Mouse (Mus musculus) brain, embryonic 14.5 days (tissue): ENCODE measurements around the gene Dcaf12. TPM values are rescaled to one million over a fixed set of nuclear protein-coding genes. Genes with fewer than 3 reads are reported as not detected.

Source experiments
- DNase-seq: peaks from one replicate; pipeline ENCODE4 v3.0.0-alpha.2; 2011; ENCODE audit warnings: low read depth
- CTCF ChIP-seq: fragments of 200-500 bp; IDR thresholded peaks from 2 replicates; pipeline ENCODE4 v1.5.1; 2012; ENCODE audit warnings: inconsistent platforms, mild to moderate bottlenecking, moderate library complexity, borderline replicate concordance; ENCODE audit not compliant: insufficient read depth, insufficient read length; ENCODE audit errors: extremely low read depth
- POLR2A ChIP-seq: fragments of 200-500 bp; IDR thresholded peaks from 2 replicates; pipeline ENCODE4 v1.6.1; 2012; ENCODE audit warnings: mild to moderate bottlenecking, inconsistent platforms, borderline replicate concordance; ENCODE audit not compliant: poor library complexity, insufficient read depth, insufficient read length, severe bottlenecking; ENCODE audit errors: extremely low read depth
- polyA plus RNA-seq: library from polyadenylated mRNA; depleted of rRNA; stranded (reverse); fragments of >200 nt; gene quantifications from 2 replicates; pipeline ENCODE4 v1.2.3, GENCODE M21; 2012; rRNA removed

Gene Dcaf12
- polyA plus RNA-seq, 1 experiment, result 63.3 TPM

DNA sequence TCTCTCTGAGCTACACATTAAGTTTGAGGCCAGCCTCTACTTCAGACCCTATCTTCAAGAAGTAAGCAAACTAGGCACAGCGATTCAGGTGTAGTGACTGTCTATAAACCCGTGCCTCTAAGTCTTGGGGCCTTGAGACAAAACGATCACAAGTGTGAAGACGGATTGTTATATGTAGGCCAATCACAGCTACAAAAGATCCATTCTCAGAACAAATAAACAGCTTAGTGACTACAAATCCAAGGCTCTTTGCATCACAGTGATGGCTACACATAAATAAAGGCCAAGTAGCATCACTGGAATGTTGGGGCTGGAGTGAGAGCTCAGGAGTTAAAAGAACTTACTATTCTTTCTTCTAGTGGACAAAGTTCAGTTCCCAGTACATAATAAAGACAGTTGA lies 55.7 kb downstream of the Dcaf12 start:
- no peak for TF ChIP-seq POLR2A
- no peak for TF ChIP-seq CTCF
- DNase-seq, result no peak

DNA sequence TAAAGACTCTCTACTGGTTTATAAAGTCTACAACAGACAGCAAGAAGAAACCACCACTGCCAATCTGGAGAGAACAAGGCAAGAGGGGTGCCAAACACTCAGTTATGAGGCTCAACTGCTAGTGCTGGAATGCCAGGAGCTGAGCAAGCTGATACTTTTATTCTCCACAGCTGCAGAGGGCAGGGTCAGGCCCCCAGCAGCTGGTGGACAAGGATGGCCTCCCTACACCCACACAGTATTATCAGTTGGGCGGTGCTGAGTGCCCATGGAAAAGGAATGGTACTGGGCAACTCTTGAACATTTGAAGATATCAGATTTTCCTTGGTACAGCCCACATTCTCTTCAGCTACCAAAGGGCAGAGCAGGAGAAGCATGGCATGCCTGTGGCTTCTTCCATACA lies 56.9 kb downstream of the Dcaf12 start:
- no peak for DNase-seq
- TF ChIP-seq CTCF, result no peak
- no peak for TF ChIP-seq POLR2A

DNA sequence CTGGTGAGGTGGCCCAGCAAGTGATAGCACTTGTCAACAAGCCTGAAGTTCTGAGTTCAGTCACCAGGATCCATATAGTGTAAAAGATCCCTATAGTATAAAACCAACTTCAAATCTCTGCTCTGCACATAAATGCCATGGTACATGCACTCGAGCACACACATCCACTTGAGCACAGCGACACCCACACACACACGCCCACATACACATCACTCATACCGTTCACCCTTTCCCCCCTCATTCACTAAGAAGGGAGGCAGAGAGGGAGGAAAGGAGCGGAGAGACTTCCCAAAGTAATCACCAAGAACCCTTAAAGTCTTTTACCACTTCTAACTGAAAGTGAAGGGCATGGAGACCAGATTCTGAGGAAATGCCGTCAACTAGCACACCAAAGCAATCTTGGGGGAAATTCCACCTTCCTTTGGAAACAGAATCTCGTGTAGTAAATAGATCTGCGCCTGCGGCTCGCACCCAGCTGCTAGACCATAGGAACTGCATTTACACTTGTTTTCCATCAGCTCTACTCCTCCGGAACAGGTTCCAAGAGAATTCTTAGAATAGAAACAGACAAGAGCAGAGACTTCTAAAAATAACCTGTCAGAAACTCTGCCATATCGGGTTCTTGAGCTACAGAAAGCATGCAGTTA lies 59.0 kb downstream of the Dcaf12 start:
- DNase-seq, result no peak
- no peak for TF ChIP-seq CTCF
- no peak for TF ChIP-seq POLR2A

DNA sequence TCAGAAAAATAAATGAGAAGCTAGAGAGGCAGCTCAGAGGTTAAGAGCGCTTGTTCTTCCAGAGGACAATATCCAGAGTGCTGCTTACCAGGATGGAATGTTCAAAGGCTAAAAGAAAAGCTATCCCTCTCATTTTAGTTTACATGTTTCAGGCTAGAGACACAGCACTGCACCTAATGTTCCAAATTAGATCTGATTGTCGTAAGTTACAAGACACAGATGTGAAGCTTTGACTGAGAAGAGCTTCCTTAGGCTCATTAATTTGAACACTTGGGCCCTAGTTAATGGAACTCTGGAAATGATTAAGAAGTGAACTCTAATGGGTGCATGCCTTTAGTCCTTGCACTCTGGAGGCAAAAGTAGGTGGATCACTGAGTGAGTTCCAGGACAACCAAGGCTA lies 60.9 kb downstream of the Dcaf12 start:
- DNase-seq, result no peak
- TF ChIP-seq CTCF (no peak), POLR2A (no peak)

DNA sequence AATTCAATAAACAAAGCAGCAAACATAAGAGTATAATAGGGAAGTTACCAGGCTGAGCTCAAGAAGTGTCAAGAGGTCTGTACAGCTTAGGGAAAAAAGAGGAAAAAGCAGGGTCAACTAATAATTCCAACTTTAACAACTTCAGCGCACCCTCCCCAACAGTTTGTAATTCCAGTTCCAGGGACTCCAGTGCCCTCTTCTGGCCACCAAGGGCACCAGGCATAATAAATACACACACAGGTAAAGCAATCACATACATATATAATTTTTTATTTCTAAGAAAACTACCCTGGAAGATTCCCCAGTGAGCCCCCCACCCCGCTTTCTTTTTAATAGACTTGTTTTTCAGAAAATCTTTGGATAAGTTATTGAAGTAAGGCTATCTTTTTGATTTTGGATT lies 69.3 kb downstream of the Dcaf12 start:
- DNase-seq, result no peak
- peak; percentile 32; the same call in 1 of the 2 replicates for TF ChIP-seq CTCF
- no peak for TF ChIP-seq POLR2A

Other genes with a start within 250 kb of the Dcaf12 start
- gene Aqp3, start 216.7 kb downstream of the Dcaf12 start, polyA plus RNA-seq, result 1.4 and 4.3 TPM in 2 replicates
- 51.5 and 57.4 TPM in 2 replicates for gene Nol6, start 190.4 kb downstream of the Dcaf12 start, polyA plus RNA-seq
- gene Ube2r2, start 179.1 kb downstream of the Dcaf12 start, polyA plus RNA-seq, result 139 and 175 TPM in 2 replicates
- gene Ubap2, start 39.7 kb downstream of the Dcaf12 start, polyA plus RNA-seq, result 45.6 and 65.9 TPM in 2 replicates
- 55.5 and 59.5 TPM in 2 replicates for gene Ubap1, start 34.1 kb upstream of the Dcaf12 start, polyA plus RNA-seq
- gene Kif24, start 150.0 kb upstream of the Dcaf12 start, polyA plus RNA-seq, result 4.2 TPM in 2 replicates
- gene Nudt2, start 150.3 kb upstream of the Dcaf12 start, polyA plus RNA-seq, result 37.8 and 41.5 TPM in 2 replicates
- 4.0 and 8.3 TPM in 2 replicates for gene AI464131, start 188.2 kb upstream of the Dcaf12 start, polyA plus RNA-seq
- gene 1110017D15Rik, start 202.4 kb upstream of the Dcaf12 start, polyA plus RNA-seq, result 8.3 and 10.3 TPM in 2 replicates